Mouse (Mus musculus) CH12.LX (cell line): Measurements from ENCODE around the gene Irf8.

Experiments
- CTCF ChIP-seq, 2 experiments: IDR thresholded peaks in 1 of 2; conservative IDR thresholded peaks in 1 of 2; 2 replicates each; pipeline ENCODE4 v1.5.1; 2011 to 2012; ENCODE audit warnings: low read depth in 2 of 2, low read length in 2 of 2, improper control_type of control experiment in 1 of 2, inconsistent platforms in 1 of 2, mild to moderate bottlenecking in 1 of 2, moderate library complexity in 1 of 2
- SMC3 ChIP-seq: IDR thresholded peaks from 2 replicates; pipeline ENCODE4 v1.6.1; 2011; ENCODE audit warnings: low read depth, low read length, improper control_type of control experiment
- USF1 ChIP-seq: IDR thresholded peaks from 2 replicates; pipeline ENCODE4 v1.6.1; 2014; ENCODE audit warnings: low read depth, mild to moderate bottlenecking, inconsistent platforms, low read length, improper control_type of control experiment

DNA sequence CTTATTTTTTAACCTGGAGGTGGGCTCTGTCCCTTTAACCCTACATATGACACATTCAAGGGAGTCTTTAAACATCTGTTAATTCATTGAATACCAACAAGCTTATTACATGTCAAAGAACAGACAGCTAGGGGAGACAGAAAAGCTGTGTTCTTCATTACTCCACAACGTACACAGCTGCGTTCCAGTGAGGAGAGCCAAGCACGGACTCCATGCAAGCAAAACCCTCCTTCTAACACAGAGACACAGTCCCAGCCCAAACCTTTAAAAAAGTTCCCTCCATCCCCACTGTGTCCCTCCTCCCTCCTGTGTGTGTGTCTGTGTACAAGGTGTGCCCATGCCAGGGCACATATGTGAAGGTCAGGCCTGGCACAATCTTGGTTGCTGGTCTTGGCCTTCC, 30.0 kb upstream of the Irf8 start:
- no peak for TF ChIP-seq USF1
- TF ChIP-seq CTCF (conservative IDR thresholded peaks at IDR 0.05 in 1 of 2, IDR thresholded peaks at IDR 0.05 in 1 of 2; ENCODE audit: low read depth in 2 of 2, low read length in 2 of 2) = no peak
- no peak for TF ChIP-seq SMC3
